Mouse (Mus musculus) ES-Bruce4 (cell line): ENCODE measurements around the gene Aff3.

Experiments used
- CTCF ChIP-seq: IDR thresholded peaks from one replicate; pipeline ENCODE4 v1.8.1; 2011; ENCODE audit warnings: low read depth, low read length
- POLR2A ChIP-seq: IDR thresholded peaks from one replicate; pipeline ENCODE4 v1.8.1; 2011; ENCODE audit warnings: low read length; ENCODE audit not compliant: insufficient read depth

DNA sequence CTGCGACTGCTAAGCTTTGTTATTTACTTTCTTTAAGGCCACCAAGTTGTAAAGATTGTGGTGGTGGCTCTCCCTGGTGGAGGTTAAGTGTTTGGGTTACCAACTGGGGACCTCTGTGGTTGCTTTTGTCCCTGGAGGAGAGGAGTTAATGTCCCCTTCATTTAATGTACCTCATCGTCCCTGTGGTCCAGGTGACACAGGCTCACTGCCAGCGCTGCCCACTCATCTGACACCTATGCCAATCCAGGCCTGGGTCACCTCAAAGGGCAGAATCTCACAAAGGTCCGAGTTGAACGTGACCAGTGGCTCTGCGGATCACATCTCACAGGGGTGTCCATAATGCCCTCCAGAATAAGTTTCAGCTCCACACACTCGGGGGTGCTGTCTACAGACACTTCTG, 103.4 kb downstream of the Aff3 start:
- TF ChIP-seq POLR2A (no peak), CTCF (no peak)
